Mouse (Mus musculus): ENCODE measurements at regions not wholly inside any gene's neighbourhood (a gene's known extent, or its start where the extent isn't known, plus 50 kb on each side); places are given as distances from the start of the nearest gene placed in this dataset.

- Histone ChIP-seq H3K4me3 (no peak overlapping the region), H3K27ac (no peak overlapping the region)
- TF ChIP-seq CTCF (IDR thresholded peaks at IDR 0.05) = no peak
- DNase-seq = no peak
- intact Hi-C loops (cut with DNase I) = no loop called here
These were observed 56.5 kb upstream of the Jazf1 start for GRCm38 (mm10) chr6:53124800-53125450.

GRCm38 (mm10) chr6:53120385-53120784 is 52.0 kb upstream of the Jazf1 start:
- Histone ChIP-seq H3K27ac (no peak overlapping the region), H3K4me3 (no peak overlapping the region)
- intact Hi-C loops (cut with DNase I) = no loop called here
- no peak for TF ChIP-seq CTCF (IDR thresholded peaks at IDR 0.05)
- DNase-seq = no peak
